Mouse (Mus musculus) heart, adult 2 months (tissue): ENCODE data around the gene Rpl14. TPM values are rescaled to one million over a fixed set of nuclear protein-coding genes. Genes with fewer than 3 reads are reported as not detected.

Experiments used
- DNase-seq, 2 experiments: peaks; one replicate each; pipeline ENCODE4 v3.0.0; 2021
- H3K27ac ChIP-seq: fragments of 200-600 bp; 2 replicates; pipeline ENCODE4 v1.8.1; 2022
- H3K27me3 ChIP-seq: fragments of 200-500 bp; 2 replicates; pipeline ENCODE4 v1.6.1; 2012; ENCODE audit warnings: mild to moderate bottlenecking, low read length, inconsistent platforms, mixed read lengths; ENCODE audit not compliant: control insufficient read depth, insufficient read depth
- H3K36me3 ChIP-seq: fragments of 200-500 bp; 2 replicates; pipeline ENCODE4 v1.6.1; 2012; ENCODE audit warnings: low read length, inconsistent platforms; ENCODE audit not compliant: control insufficient read depth, insufficient read depth
- H3K4me1 ChIP-seq: fragments of 200-500 bp; 2 replicates; pipeline ENCODE4 v1.6.1; 2011; ENCODE audit warnings: low read length; ENCODE audit not compliant: control insufficient read depth, insufficient read depth
- H3K4me3 ChIP-seq: fragments of 200-600 bp; 2 replicates; pipeline ENCODE4 v1.8.1; 2022
- H3K79me2 ChIP-seq: fragments of 200-500 bp; replicated peaks from 2 replicates; pipeline ENCODE4 v1.6.1; 2012; ENCODE audit warnings: mild to moderate bottlenecking, inconsistent platforms, low read length, moderate library complexity, mixed read lengths; ENCODE audit not compliant: control insufficient read depth, insufficient read depth
- H3K9ac ChIP-seq: fragments of 200-500 bp; 2 replicates; pipeline ENCODE4 v1.6.1; 2012; ENCODE audit warnings: low read depth, mild to moderate bottlenecking, control low read depth, inconsistent platforms, low read length, mixed read lengths
- CTCF ChIP-seq: fragments of 200-600 bp; IDR thresholded peaks from 2 replicates; pipeline ENCODE4 v1.8.1; 2022; ENCODE audit warnings: antibody characterized with exemption, mild to moderate bottlenecking, moderate library complexity
- EP300 ChIP-seq: fragments of 200-500 bp; IDR thresholded peaks from 2 replicates; pipeline ENCODE4 v1.6.1; 2011; ENCODE audit warnings: low read depth, low read length, control low read depth; ENCODE audit not compliant: insufficient read depth
- POLR2A ChIP-seq: fragments of 200-500 bp; IDR thresholded peaks from 2 replicates; pipeline ENCODE4 v1.6.1; 2011; ENCODE audit warnings: mild to moderate bottlenecking, low read depth, low read length, control low read depth; ENCODE audit not compliant: insufficient read depth
- WGBS: fragments of 180-500 bp; shearing (Covaris S2); methylation state at CpG from one replicate; pipeline ENCODE4 v1.1.7; 2018; 5-methylcytosine and 5-hydroxymethylcytosine counted together
- intact Hi-C: fragments of 180-260 bp; cut with DNase I; formaldehyde crosslinking; loops from one replicate; pipeline ENCODE4 v1.15.1; 2025
- polyA plus RNA-seq: library from polyadenylated mRNA; depleted of rRNA; stranded (reverse); fragments of >200 nt; gene quantifications from 2 replicates; pipeline ENCODE4 v1.2.3, GENCODE M21; 2012
- total RNA-seq, 2 experiments: library from RNA; stranded (reverse); gene quantifications; 2 replicates each; pipeline ENCODE4 v1.2.3; 2021

Rpl14 gene
- total and polyA plus RNA-seq, 3 experiments, result 222 to 299 (median 251) TPM

DNA sequence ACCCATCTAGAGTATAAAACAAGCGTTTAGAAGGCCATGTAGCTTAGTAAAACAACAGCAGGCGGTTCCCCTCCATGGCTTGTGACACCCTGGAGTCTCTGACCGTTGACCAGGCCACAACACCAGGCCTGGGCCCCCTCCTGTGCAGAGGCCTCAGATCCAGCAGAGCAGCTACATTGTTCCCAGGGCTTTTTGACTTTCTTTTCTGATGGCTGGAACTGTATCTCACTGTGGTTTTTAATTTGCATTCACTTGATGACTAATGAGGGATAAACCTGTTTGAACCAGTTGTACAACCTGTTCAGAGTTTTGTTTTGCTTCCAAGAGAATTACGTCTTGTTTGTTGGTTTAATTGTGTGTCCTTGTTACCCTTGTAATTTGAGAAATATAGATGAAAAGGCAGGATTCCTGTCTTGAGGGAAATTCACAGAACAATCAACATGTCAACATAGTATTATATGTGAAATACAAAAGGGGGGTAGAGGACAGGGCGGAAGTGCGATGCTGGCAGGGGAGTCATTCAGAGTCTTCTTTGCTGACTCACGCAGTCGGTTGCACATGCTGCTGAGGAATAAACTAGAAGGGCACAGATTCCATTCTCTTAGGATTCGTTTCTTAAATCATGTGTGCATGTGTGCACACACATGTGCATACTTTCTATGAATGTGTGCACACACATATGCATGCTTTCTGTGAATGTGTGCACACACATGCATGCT lies 22.3 kb downstream of the Rpl14 start:
- intact Hi-C loops, result no loop called here
- Histone ChIP-seq H3K27ac (no peak overlapping the region), H3K9ac (no peak overlapping the region), H3K4me1 (no peaks in the 10 kb centered on the region), H3K4me3 (no peak overlapping the region), H3K27me3 (no peaks in the 10 kb centered on the region), H3K79me2 (no peaks in the 10 kb centered on the region), H3K36me3 (no peaks in the 10 kb centered on the region)
- TF ChIP-seq POLR2A (no peak), CTCF (no peak)
- DNase-seq, result no peak
- 68% methylated on average over 9 of the region's 9 CpGs for WGBS

GRCm38 (mm10) chr9:120594839-120595238 lies 23.6 kb downstream of the Rpl14 start:
- intact Hi-C loops, result no loop called here
- H3K4me3 ChIP-seq, result no peak overlapping the region
- 70% methylated on average over 6 of the region's 6 CpGs for WGBS
- no peak overlapping the region for H3K27ac ChIP-seq
- H3K27me3 ChIP-seq, result no peaks in the 10 kb centered on the region
- no peaks in the 10 kb centered on the region for H3K4me1 ChIP-seq
- DNase-seq, result no peak
- no peaks in the 10 kb centered on the region for H3K79me2 ChIP-seq
- no peak overlapping the region for H3K9ac ChIP-seq
- H3K36me3 ChIP-seq, result no peaks in the 10 kb centered on the region
- no peak for TF ChIP-seq EP300
- no peak for TF ChIP-seq POLR2A
- TF ChIP-seq CTCF, result no peak

- no peak for DNase-seq
- no peaks in the 10 kb centered on the region for H3K27me3 ChIP-seq
- H3K9ac ChIP-seq, result no peak overlapping the region
- intact Hi-C loops, result no loop called here
- H3K4me3 ChIP-seq, result no peak overlapping the region
- TF ChIP-seq EP300, result no peak
- no peak for TF ChIP-seq CTCF
- no peak for TF ChIP-seq POLR2A
- no peaks in the 10 kb centered on the region for H3K36me3 ChIP-seq
- H3K27ac ChIP-seq, result no peak overlapping the region
- H3K79me2 ChIP-seq, result no peaks in the 10 kb centered on the region
- WGBS, result 77% methylated on average over 4 of the region's 4 CpGs
- H3K4me1 ChIP-seq, result no peaks in the 10 kb centered on the region
Measured at GRCm38 (mm10) chr9:120595306-120595705, 24.1 kb downstream of the Rpl14 start.

DNA sequence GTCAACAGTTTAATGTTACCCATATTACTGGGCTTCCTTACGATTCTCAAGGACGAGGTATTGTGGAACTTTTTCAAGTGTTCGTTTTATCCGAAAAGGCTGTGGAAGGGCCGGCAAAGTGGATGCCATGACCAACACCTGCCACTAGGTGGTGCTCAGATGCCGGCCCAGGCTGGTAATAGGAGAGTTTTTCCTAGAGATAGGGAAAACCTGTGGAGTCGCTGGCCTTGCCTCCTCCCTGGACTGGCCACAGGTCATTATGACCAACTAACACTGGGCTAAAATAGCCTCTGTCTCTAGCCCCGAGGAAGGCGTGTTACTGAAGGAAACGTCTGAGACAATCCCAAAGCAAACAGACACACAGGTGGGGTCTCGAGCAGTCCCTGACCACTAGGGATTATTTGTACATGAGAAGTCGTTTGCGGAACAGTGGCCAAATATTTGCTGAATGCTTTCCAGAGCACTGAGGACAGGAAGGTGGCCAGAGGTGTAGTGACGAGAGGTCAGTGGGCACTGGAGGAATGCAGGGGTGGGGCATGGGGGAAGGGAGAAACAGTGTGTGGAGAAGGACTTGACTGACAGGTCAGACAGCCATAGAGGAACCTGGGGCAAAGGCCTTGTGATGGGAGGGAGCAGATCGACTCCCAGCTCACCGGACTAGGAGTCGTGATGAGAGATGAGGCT lies 30.4 kb downstream of the Rpl14 start:
- 14% methylated on average over 17 of the region's 17 CpGs for WGBS
- Histone ChIP-seq H3K36me3 (no peaks in the 10 kb centered on the region), H3K27ac (peak overlapping the region; percentile 41), H3K4me3 (no peak overlapping the region), H3K27me3 (no peaks in the 10 kb centered on the region), H3K79me2 (no peaks in the 10 kb centered on the region), H3K9ac (no peak overlapping the region), H3K4me1 (peaks cover 6% of the 10 kb centered on the region)
- peak; percentile 66 to 86 for DNase-seq
- intact Hi-C loops, result loop anchor here (1.0 to 10.0 kb wide), 10 partner anchors 90 to 641 kb away; no protein-coding TSS in a partner anchor
- TF ChIP-seq EP300 (peak; percentile 80; the same call in 1 of the 2 replicates), POLR2A (no peak), CTCF (peak; percentile 100)

- WGBS, result 56% methylated on average over 17 of the region's 17 CpGs
- intact Hi-C loops, result loop anchor here (1.0 to 10.0 kb wide), 9 partner anchors 89 to 640 kb away; no protein-coding TSS in a partner anchor
Measured at GRCm38 (mm10) chr9:120602172-120602838, 31.1 kb downstream of the Rpl14 start.

More at GRCm38 (mm10) chr9:120602172-120602838, 31.1 kb downstream of the Rpl14 start:
- Histone ChIP-seq H3K36me3 (no peaks in the 10 kb centered on the region), H3K4me3 (no peak overlapping the region), H3K27me3 (no peaks in the 10 kb centered on the region), H3K9ac (no peak overlapping the region), H3K79me2 (no peaks in the 10 kb centered on the region), H3K4me1 (peaks cover 6% of the 10 kb centered on the region), H3K27ac (no peak overlapping the region)
- TF ChIP-seq EP300 (no peak), CTCF (no peak), POLR2A (no peak)
- peak in 1 of 2 experiments; percentile 25 for DNase-seq
